Mouse (Mus musculus): ENCODE measurements around the gene Acaa1a.

Acaa1a gene

DNA sequence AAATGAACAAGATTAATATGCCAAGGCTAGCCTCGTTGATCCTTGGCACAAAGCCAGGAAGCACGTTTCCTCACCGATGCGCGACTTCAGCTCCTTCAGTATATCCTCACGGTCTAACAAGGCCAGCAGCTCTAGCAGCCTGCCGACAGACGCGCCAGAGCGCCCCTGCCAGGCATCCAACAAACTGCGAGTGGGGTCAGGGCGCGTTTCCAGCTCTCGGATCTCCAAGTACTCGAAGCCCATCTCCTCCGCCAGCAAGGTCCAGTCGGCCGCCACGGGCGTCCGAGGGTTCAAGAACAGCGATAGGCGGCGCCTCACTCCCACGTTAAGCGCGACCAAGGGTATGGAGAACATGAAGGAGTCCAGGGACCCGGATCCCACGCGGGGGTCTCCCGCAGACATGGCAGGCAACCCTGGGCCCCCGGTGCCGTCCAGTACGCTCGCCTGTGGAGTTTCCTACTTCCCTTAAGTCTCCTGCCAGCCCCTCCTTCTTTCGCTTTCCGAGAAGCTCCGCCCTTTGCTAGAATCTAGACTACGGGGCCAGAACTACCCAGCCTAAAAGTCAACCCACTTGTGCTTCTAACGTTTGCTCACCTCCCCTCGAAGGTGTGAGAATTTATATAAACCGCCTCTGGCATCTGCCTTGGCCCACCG lies at the start of gene Acaa1a:
Acaa1a (plus strand) TSS at position 119 of the 654 bp plus-strand sequence.
- DNase-seq (ENCODE audit: low read depth): peak; percentile 68

DNA sequence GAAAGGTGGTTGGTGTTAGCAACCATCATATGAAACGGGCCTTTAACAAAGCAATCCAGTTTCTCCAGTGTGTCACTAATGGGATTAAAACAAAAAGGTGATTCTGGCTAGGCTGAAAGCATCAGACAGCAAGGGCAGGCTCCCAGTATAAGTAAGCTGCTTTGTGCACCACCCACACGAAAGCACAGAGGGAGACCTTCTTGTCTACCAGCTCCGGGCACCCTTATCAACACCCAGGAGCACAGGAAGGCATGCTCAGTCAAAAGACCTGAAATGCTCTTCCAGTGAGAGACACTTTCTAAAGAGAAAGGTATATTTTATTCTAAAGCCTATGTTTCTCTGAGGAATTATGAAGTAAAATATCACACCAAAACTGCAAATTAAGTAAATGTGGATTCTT lies 48.7 kb upstream of the Acaa1a start:
- no peak for DNase-seq (ENCODE audit: low read depth)

DNA sequence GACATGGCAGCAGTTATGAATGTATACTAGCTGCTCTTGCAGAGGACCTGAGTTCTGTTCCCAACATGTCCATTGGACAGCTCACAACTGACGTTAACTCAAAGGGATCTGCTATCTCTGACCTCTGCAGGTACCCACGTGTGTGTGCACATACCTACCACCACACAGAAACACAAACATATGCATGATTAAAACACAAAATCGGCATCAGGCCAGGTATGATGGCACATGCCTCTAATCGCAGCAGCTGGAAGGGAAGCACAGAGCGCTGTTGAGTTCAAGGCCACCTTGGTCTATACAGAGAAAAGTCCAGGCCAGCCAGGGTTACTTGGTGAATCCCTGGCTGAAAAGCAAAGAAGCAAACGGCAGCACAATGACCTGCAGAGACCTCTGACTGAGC lies 41.8 kb upstream of the Acaa1a start:
- no peak for DNase-seq (ENCODE audit: low read depth)

DNA sequence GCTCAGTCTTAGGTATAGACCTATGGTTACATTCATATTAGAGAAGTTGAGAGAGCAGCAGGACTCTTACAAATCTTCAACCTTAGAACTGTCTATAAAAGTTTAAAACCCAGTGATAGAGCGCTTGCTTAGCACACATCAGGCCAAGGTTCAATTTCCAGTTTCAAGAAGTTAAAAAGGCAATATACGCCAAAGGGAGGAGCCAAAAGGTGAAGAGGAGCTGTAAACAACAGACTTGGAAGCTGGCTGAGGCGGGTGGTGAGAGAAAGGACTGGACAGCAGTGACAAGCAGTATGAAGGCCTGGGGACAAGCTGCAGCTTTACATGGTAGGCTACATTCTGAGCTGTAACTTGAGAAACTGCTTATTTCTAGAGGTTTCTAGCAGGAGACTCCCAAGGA lies 40.9 kb upstream of the Acaa1a start:
- no peak for DNase-seq (ENCODE audit: low read depth)

DNA sequence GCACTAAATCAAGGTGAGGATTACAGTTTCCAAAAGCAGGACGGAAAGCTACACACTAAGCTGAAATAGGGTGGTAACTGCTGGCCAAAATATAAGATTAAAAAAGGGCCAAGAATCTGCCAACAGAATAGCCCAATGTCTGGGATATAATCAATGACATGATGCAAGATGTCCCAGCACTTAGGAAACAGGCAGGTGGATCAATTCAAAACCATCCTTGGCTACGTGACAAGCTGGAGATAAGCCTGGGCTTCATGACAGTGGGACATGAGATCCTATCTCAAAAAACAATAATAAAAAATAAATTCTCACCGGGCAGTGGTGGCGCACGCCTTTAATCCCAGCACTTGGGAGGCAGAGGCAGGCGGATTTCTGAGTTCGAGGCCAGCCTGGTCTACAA lies 33.6 kb upstream of the Acaa1a start:
- no peak for DNase-seq (ENCODE audit: low read depth)

DNA sequence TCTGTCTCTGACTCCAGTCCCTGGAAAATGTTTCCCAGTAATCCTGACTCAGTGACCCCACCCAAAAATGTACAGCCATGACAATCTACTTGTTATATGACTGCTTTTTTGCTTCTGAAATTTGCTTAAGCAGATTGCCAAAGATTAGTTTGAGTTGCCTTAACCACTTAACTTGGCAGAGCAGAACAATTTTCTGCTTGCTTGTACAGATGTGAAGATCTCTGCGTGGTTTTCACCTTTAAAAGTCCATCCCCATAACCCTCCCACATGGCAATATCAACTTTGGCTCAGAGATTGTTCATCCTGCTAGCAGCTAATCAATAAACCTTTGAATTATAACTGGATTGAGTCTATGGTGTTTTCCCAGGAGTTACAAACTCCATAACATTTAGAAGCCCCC lies 30.4 kb upstream of the Acaa1a start:
- DNase-seq (ENCODE audit: low read depth): no peak

DNA sequence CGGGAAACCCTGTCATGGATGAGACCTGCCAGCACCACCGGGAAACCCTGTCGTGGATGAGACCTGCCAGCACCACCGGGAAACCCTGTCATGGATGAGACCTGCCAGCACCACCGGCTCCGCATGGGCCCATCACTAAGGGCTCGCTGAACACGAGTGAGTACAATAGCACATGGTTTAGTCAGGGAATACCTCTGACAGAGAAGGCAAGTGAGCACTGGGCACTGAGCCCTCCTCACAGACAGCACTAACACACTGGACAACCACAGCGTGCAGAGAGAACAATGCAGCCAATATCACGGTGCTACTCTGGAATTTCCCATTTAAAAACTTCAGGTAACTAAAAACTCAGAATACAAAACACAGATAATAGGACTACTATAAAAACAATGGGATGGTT lies 26.4 kb upstream of the Acaa1a start:
- no peak for DNase-seq (ENCODE audit: low read depth)

DNA sequence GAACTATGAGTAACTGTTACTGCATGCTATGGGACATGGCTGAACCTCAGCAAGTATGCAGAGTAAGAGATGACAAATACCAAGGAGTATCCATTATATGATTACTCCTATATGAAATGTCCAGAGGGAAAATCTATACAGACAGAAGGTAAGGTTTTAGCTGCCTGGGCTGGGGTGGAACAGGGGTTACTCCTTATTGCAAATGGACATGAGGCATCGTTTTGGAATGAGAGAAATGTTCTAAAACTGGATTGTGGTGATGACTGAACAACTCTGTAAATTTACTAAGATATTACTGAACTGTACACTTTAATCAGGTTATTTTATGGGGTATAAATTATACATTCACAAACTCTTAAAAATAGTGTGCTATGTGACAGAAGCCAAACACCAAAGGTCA lies 20.6 kb upstream of the Acaa1a start:
- no peak for DNase-seq (ENCODE audit: low read depth)

DNA sequence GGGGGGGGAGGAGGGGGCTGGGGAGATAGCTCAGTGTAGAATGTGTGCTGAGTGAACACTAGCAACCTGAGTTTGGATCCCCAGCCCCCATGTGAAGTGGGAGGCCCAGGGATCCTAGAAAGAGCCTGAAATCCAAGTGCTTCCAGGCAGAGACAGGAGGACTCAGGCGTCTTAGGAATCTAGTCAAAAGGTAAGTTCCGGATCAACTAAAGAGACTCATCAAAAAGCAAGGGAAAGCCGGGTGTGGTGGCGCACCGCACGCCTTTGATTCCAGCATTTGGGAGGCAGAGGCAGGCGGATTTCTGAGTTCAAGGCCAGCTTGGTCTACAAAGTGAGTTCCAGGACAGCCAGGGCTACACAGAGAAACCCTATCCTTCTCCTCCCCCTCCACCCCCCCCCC lies 19.0 kb upstream of the Acaa1a start:
- no peak for DNase-seq (ENCODE audit: low read depth)

DNA sequence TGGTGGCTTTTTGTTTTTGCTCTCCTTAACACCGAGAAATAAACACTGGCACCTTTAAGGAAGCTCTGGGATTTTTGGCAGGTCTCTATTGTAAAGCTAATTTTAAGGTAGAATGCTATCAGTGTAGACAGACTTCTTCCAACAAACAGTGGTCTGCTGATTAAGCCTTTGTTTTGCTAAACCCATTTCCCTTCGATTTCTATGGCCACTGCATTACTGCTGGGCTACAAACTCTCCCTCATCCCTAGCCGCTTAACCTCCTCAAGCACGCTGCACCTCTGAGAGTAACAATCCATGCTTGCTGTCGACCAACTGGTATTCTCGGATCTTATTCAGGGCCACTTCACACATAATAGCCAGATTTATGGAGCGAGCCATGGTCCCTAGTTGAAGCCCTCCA lies 18.5 kb upstream of the Acaa1a start:
- no peak for DNase-seq (ENCODE audit: low read depth)

DNA sequence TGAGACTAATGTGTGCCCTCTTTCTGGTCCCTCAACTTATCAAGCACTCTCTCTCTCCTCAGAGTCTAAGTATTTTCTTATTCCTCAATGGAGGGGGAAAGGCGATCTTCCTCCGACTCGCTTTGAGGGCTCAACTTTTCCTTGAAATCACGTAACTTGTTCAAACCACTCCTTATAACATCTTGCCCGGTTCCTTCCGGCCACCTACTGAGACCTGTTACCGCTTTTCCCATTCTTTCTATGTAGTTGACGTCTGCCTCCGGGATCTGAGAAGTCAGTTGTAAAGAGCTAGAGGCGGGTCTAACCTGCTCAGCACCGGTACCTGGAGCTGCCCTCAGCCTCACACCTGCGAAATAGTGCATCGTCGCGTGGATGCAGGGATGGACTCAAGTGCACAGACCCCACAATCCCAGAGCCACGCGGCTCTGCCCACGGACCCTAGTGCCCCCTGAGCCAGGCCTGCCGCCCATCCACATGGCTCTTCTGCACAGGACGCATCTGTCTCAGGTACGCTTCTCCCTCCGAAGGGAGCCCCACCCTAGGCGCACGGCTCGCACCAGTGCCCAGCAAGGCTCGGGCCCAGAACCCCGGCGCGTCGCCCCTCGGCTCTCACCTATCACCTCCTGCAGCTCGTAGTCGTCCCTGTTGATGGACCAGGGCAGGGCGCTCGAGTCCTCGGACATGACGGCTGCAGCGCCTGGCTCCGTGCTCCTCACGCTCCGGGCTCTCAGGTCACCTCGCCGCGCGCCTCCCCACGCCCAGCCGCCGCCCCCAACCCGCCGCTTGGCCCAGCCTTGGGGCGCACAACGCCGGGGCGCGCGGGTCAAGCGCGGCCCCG lies 17.9 kb upstream of the Acaa1a start:
- no peak for DNase-seq (ENCODE audit: low read depth)

DNA sequence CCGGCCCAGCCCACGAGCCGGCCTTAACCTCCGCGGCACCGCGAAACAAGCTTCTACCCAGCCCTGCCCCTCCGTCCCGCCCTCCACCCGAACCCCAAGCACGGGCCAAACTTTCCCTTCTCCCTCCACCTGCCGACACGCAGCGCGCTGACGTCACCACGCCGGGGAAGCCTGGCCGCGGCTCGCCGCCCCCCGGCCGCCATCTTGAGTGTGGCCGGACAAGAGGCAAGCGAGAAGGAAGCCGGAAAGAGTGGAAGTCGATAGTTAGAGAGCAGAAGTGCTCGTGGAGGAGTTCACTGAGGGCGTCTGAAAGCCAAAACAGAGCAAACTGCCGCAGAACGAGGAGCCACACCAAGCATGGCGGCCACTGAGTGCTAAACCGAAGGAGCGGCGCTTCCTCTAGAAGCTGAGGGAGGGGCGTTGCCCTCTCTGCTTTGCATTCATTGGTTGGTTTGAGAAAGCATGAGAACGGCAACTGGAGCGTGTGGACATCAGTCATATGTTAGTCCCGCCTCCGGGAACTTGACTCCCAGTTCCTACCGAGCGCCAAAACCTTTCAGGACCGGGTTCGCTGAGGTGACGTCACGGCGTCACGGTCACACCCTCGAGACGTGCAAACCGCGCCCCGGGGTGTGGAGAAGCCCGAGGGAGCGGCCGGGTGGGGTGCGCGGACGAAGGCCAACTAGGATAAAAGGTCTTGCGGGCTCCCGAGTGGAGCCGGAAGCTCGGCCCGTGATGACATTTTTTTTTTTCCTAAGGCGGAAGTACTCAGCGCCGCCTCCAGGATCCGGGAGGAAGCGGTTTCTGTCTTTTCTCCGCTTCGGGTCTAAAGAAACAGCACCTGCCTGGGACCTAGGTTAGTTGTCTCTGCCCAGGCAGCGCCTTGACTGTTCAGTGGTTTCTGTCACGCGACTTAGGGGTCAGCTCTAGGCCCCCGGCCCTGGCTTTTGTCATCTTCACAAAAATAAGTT lies 16.9 kb upstream of the Acaa1a start, which contains the start of gene Oxsr1:
Oxsr1 (minus strand) TSS at position 139 of the 971 bp plus-strand sequence.
- DNase-seq (ENCODE audit: low read depth): peak; percentile 99

DNA sequence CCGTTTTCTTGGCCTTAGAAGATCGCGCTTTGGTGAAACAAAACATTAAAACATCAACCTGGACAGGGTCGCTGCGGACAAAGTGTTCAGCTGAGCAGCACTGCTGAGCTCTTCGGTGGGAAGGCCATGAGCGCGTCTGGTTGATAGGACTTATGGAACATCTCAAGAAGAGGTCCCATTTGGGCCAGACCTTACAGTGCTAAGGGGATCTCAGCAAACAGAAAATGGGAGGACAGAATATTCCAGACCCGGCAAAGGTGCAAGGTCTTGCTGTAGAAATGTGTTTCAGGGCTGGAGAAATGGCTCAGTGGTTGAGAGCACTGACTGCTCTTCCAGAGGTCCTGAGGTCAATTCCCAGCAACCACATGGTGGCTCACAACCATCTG lies 16.2 kb upstream of the Acaa1a start:
- DNase-seq (ENCODE audit: low read depth): no peak

DNA sequence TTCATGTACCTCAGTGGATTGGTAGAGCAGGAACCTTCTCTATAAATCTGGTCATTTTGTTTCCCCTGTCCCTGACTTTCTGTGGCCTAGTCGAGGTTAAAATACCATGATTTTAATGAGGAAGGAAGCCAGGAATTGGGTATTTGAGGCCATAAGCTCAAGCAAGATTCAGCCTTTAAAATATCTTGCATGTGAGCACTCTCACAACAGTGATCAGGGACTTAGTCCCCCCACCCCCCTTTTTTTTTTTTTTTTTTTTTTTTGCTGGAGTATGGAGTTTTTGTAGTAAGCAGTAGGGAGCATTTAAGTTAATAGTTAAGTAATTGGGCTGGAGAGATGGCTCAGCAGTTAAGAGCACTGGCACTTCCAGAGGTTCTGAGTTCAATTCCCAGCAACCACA lies 15.3 kb upstream of the Acaa1a start:
- DNase-seq (ENCODE audit: low read depth): no peak

DNA sequence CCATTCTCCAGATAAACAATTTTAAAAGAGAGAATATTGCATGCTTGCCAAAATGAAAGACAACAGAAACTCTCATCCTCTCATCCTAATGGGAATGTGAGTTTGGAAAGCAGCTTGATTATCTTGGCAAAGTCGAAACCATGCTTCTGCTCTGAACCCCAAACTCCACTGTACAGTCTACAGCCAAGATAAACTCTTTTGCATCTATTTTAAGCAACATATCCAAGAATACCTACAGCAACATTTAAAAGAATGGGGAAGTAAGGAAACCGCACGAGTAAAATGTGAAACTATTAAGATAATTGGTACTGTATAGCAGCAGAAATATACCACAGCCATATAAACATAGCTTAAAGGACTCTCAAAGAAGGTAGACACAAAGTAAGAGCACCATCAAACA lies 11.0 kb upstream of the Acaa1a start:
- DNase-seq (ENCODE audit: low read depth): no peak

DNA sequence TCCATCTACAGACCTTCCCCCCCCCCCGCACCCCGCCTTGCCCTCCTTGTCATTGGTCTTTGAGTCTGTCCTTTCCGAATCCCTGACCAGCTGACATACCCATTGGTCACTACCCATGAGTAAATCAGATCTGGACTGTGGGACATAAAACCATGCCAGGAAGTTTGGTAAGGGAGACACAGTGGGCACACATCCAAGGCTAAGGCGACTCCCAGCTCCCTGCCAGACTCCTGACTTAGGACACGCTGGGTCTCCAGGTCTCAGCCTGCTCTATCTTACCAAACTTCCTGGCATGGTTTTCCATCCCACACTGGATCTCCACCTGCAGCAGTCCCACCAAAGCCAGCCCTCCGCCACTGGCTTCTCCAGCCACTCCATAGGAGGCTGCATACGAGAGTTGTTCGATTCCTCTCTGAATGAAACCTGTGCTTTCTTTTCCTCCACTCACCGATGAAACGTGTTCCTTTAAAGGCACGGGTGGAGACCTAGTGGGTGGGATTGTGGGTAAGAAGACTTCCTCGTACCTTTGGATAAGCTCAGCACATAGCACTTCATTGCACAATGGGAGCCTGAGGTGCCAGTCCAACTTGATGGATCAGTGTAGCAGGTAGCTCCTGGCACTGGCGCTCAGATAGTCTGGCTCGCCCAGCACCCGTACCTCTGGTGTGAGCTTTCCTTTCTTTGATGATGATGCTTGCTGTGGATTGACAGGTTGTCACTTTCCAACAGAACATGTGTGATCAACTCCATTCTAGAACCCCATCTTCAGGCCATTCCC lies 9.1 kb upstream of the Acaa1a start:
- DNase-seq (ENCODE audit: low read depth): no peak

DNA sequence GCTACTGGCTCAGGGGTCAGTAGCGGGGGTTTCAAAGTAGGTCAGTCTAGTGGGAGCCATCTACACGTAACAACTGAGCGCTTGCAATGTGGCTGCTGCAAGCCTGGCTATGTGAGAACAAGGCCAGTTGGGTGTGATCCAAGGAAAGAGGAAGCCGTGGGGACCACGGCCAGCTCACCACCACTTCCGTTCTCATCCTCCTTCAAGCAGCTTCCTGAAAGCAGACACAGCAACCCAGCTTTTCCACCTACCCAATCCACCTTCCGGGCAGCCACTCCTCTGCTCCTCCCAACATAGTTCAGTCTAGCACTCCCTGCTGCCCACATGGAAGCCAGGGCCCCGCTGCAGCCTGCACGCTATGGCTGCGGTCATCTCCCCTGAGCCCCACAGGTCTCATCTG lies 5.2 kb upstream of the Acaa1a start:
- no peak for DNase-seq (ENCODE audit: low read depth)

DNA sequence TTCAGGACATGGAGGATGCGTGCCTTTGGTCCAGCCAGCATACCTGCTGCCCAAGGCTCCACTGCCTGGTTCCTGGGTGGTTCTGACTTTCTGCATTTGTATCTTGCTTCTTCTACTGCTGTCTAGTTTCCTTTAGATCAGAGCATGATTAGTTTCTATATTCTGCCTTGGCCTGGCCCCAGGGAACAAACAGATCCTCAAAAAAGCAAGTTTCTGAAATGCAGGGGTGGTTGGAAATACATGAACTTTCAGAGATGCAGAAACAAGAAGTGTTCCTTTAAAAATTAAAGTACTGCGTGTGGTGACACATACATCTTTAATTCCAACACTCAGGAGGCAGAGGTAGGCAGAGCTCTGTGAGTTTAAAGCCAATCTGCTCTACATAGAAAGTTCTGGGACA lies 4.6 kb upstream of the Acaa1a start:
- DNase-seq (ENCODE audit: low read depth): no peak

DNA sequence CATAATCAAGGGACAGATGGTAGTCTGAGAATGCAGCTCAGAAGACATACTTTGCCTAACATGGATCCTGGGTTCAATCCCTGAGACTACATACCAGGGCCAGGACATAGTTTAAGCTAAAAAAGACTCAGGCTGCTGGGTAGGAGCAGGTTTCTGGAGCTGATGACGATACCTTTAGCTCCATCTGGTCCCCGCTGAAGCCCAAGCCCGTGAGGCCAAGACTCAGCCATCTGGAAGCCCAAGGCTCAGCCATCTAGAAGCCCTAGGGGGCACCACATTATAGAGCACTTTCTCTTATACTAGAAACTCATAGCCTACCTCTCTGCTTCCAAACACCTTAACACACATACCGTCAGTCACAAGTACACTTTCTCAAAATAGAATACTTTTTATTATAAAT lies 3.9 kb upstream of the Acaa1a start:
- DNase-seq (ENCODE audit: low read depth): no peak

DNA sequence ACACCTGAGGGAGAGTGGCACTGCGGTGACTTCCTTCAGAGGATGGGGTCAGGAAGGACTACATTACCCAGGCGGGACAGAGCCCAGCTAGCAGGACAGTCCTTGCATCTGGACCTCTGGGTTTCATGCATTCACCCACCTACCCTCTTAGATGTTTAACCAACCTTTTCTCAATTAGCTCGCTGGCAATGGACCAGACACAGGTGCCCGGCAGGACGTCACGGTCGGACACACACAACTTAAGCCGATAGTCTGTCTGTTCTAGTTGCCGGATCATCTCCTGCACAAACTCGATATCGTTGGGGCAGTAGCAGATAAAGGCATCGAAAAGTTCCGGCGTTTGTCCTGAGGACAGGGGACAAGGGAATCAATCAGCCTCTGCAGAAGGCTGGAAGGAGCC lies 1.6 kb upstream of the Acaa1a start:
- no peak for DNase-seq (ENCODE audit: low read depth)

DNA sequence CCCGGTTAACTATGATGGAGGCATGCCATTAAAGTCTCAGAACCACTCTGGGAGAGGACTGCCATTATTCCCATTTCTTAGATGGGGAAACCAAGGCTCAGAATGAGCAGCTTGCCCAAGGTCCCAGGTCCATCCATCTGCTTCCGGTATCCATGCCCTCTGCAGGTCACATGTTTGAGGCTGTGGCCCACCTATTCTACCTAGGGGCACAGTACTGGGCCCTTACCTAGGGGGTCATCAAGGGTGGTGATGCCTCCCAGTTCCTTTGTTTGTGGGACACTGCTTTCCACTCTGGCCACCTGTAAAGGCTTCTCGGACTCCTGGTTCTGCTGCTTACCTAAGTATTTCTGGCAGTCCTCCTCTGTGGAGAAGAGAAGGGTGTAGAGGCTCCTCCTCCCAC lies 1.1 kb upstream of the Acaa1a start:
- no peak for DNase-seq (ENCODE audit: low read depth)

DNA sequence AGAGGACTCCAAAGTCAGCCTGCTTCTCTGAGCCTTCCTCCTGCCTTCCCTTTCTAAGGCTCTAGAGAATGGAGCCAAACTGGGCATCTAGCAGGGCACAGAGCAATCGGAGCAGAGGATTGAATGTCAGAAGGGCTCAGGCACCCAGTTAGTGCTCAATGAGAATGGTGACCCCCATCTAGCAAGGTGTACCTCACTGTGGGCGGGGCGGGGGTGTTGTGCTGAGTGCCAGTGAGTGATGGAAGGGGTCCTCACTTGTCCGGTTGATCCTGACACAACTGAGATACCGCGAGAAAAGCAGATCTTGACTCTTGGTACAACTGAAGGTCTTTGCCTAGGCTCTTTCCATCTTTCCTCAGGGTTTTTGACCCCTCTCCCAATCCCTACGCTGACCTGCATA lies 370 bp upstream of the Acaa1a start:
- DNase-seq (ENCODE audit: low read depth): no peak
